Mouse (Mus musculus): Measurements from ENCODE around the gene Tmem185a. TPM values are rescaled to one million over a fixed set of nuclear protein-coding genes. Genes with fewer than 3 reads are reported as not detected.
"Not testable (repeated sequence)": the region's sequence is repeated elsewhere in the genome, so short reads cannot be mapped to it uniquely, and the experiment has no call there.

The Tmem185a gene
- polyA plus RNA-seq (2012; ENCODE audit: insufficient read depth, low replicate concordance): 0.40 TPM in 1 of 2 replicates, not detected in the other

- Histone ChIP-seq H3K4me3 (replicated peaks) (peak within 1 kb of the TSS; percentile 89), H3K9me3 (no peaks in the 10 kb centered on the region), H3K27me3 (replicated peaks) (peaks cover 56% of the 10 kb centered on the region), H3K4me1 (peaks cover 9% of the 10 kb centered on the region; the same call in 1 of the 2 replicates), H3K36me3 (replicated peaks; ENCODE audit: low read length) (no peaks in the 10 kb centered on the region)
- TF ChIP-seq FLI1 (IDR thresholded peaks at IDR 0.05; ENCODE audit: low read length): no peak
- no peak for TF ChIP-seq GATA1 (IDR thresholded peaks at IDR 0.05; ENCODE audit: borderline replicate concordance, low read length)
These were observed at the start of gene Tmem185a for GRCm38 (mm10) chrX:70476792-70477776. Gene Tmem185a (minus strand): TSS chrX:70477180.

GRCm38 (mm10) chrX:70514413-70514812 lies 37.4 kb upstream of the Tmem185a start:
- not testable (repeated sequence) for H3K36me3 ChIP-seq (replicated peaks; ENCODE audit: low read length); H3K27me3 ChIP-seq (replicated peaks); H3K4me1 ChIP-seq; H3K4me3 ChIP-seq (replicated peaks); H3K9me3 ChIP-seq

- H3K27me3 ChIP-seq (replicated peaks); H3K4me3 ChIP-seq (replicated peaks); H3K4me1 ChIP-seq; H3K9me3 ChIP-seq; H3K36me3 ChIP-seq (replicated peaks; ENCODE audit: low read length): not testable (repeated sequence)
These were observed 10.3 kb upstream of the Tmem185a start for GRCm38 (mm10) chrX:70487328-70487727.

GRCm38 (mm10) chrX:70482154-70482553 lies 5.2 kb upstream of the Tmem185a start:
- TF ChIP-seq GATA1 (IDR thresholded peaks at IDR 0.05; ENCODE audit: borderline replicate concordance, low read length): no peak
- no peak for TF ChIP-seq FLI1 (IDR thresholded peaks at IDR 0.05; ENCODE audit: low read length)
- no peaks in the 10 kb centered on the region for H3K36me3 ChIP-seq (replicated peaks; ENCODE audit: low read length)
- peaks cover 29% of the 10 kb centered on the region for H3K27me3 ChIP-seq (replicated peaks)
- no peak overlapping the region for H3K4me3 ChIP-seq (replicated peaks)
- no peaks in the 10 kb centered on the region for H3K9me3 ChIP-seq
- peaks cover 3% of the 10 kb centered on the region; the same call in 1 of the 2 replicates for H3K4me1 ChIP-seq

- H3K4me1 ChIP-seq: peaks cover 9% of the 10 kb centered on the region; the same call in 1 of the 2 replicates
- TF ChIP-seq GATA1 (IDR thresholded peaks at IDR 0.05; ENCODE audit: borderline replicate concordance, low read length) (no peak), FLI1 (IDR thresholded peaks at IDR 0.05; ENCODE audit: low read length) (no peak)
- no peaks in the 10 kb centered on the region for H3K36me3 ChIP-seq (replicated peaks; ENCODE audit: low read length)
- peaks cover 55% of the 10 kb centered on the region for H3K27me3 ChIP-seq (replicated peaks)
- H3K9me3 ChIP-seq: no peaks in the 10 kb centered on the region
- H3K4me3 ChIP-seq (replicated peaks): no peak overlapping the region
These were observed 1.7 kb upstream of the Tmem185a start for GRCm38 (mm10) chrX:70478701-70479100.

GRCm38 (mm10) chrX:70475215-70475765 lies 1.7 kb downstream of the Tmem185a start:
- no peak for TF ChIP-seq GATA1 (IDR thresholded peaks at IDR 0.05; ENCODE audit: borderline replicate concordance, low read length)
- H3K27me3 ChIP-seq (replicated peaks): peaks cover 50% of the 10 kb centered on the region
- H3K4me1 ChIP-seq: peaks cover 9% of the 10 kb centered on the region; the same call in 1 of the 2 replicates
- no peaks in the 10 kb centered on the region for H3K9me3 ChIP-seq
- H3K4me3 ChIP-seq (replicated peaks): no peak overlapping the region
- no peaks in the 10 kb centered on the region for H3K36me3 ChIP-seq (replicated peaks; ENCODE audit: low read length)

- Histone ChIP-seq H3K27me3 (replicated peaks) (peaks cover 11% of the 10 kb centered on the region), H3K9me3 (no peaks in the 10 kb centered on the region), H3K4me3 (replicated peaks) (no peak overlapping the region), H3K4me1 (no peaks in the 10 kb centered on the region), H3K36me3 (replicated peaks; ENCODE audit: low read length) (no peaks in the 10 kb centered on the region)
- TF ChIP-seq GATA1 (IDR thresholded peaks at IDR 0.05; ENCODE audit: borderline replicate concordance, low read length): no peak
- TF ChIP-seq FLI1 (IDR thresholded peaks at IDR 0.05; ENCODE audit: low read length): no peak
These were observed 10.1 kb downstream of the Tmem185a start for GRCm38 (mm10) chrX:70466897-70467296.

GRCm38 (mm10) chrX:70465489-70465888 lies 11.5 kb downstream of the Tmem185a start:
- Histone ChIP-seq H3K27me3 (replicated peaks) (peaks cover 20% of the 10 kb centered on the region), H3K36me3 (replicated peaks; ENCODE audit: low read length) (no peaks in the 10 kb centered on the region), H3K4me3 (replicated peaks) (no peak overlapping the region), H3K4me1 (no peaks in the 10 kb centered on the region), H3K9me3 (no peaks in the 10 kb centered on the region)
- no peak for TF ChIP-seq FLI1 (IDR thresholded peaks at IDR 0.05; ENCODE audit: low read length)
- TF ChIP-seq GATA1 (IDR thresholded peaks at IDR 0.05; ENCODE audit: borderline replicate concordance, low read length): no peak

GRCm38 (mm10) chrX:70463621-70464020 lies 13.4 kb downstream of the Tmem185a start:
- H3K4me3 ChIP-seq (replicated peaks): no peak overlapping the region

GRCm38 (mm10) chrX:70452359-70452758 lies 24.6 kb downstream of the Tmem185a start:
- H3K9me3 ChIP-seq; H3K4me3 ChIP-seq (replicated peaks); H3K27me3 ChIP-seq (replicated peaks); H3K4me1 ChIP-seq; H3K36me3 ChIP-seq (replicated peaks; ENCODE audit: low read length): not testable (repeated sequence)

More at GRCm38 (mm10) chrX:70463621-70464020, 13.4 kb downstream of the Tmem185a start:
- H3K27me3 ChIP-seq (replicated peaks): peaks cover 27% of the 10 kb centered on the region
- no peaks in the 10 kb centered on the region for H3K36me3 ChIP-seq (replicated peaks; ENCODE audit: low read length)
- TF ChIP-seq FLI1 (IDR thresholded peaks at IDR 0.05; ENCODE audit: low read length) (no peak), GATA1 (IDR thresholded peaks at IDR 0.05; ENCODE audit: borderline replicate concordance, low read length) (no peak)
- H3K4me1 ChIP-seq: no peaks in the 10 kb centered on the region
- H3K9me3 ChIP-seq: no peaks in the 10 kb centered on the region

GRCm38 (mm10) chrX:70425473-70425872 lies 51.5 kb downstream of the Tmem185a start:
- H3K9me3 ChIP-seq; H3K4me3 ChIP-seq (replicated peaks); H3K4me1 ChIP-seq; H3K36me3 ChIP-seq (replicated peaks; ENCODE audit: low read length); H3K27me3 ChIP-seq (replicated peaks): not testable (repeated sequence)
